Mouse (Mus musculus) kidney, postnatal 10 days (tissue): ENCODE data around the gene Gm5150.
"Not testable (repeated sequence)": the region's sequence is repeated elsewhere in the genome, so short reads cannot be mapped to it uniquely, and the experiment has no call there.

Experiments used
- DNase-seq: peaks from one replicate; pipeline ENCODE4 v3.0.0; 2021; ENCODE audit warnings: mixed read lengths

The Gm5150 gene

GRCm38 (mm10) chr3:16006215-16006614, at the start of gene Gm5150:
Gene Gm5150, minus strand, starts transcription at chr3:16006437.
- DNase-seq, result no peak

DNA sequence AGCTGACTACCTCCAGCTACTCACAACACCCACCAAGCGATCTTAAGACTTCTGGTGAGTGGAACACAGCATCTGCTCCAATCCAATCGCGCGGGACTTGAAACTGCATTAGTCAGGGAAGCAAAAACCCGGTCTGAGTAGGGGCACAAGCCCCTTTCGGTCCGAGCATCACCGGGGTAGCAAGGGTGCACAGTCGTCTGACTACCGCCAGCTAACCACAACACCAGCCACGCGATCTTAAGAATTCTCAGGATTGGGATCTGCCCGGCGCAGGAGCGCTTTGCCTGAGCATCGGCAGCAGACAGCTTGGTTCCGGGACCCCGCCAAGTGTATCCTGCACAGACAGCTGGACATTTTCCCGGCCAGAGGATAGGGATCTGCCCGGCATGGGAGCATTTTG, 45.5 kb upstream of the Gm5150 start:
- DNase-seq, result not testable (repeated sequence)

DNA sequence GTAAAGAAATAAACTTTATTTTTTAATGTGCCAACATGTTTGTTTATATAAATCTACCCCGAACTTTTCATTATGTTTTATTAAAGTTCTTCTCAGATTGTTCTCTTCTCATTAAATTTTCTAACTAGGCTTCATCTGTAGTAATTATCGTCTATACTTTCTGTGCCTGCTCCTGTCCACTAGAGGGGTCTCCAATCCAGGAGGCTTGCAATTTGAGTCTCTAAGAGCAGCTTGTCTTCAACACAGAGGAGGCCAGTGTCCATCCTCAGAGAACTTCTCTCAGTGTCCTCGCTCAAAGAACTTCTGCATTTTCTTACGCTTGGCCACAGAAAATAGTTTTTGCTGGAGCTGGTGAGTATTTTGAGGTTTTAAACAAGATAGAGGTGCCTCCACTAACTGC, 41.1 kb upstream of the Gm5150 start:
- no peak for DNase-seq

GRCm38 (mm10) chr3:16043315-16043714, 37.1 kb upstream of the Gm5150 start:
- peak; percentile 62 for DNase-seq

DNA sequence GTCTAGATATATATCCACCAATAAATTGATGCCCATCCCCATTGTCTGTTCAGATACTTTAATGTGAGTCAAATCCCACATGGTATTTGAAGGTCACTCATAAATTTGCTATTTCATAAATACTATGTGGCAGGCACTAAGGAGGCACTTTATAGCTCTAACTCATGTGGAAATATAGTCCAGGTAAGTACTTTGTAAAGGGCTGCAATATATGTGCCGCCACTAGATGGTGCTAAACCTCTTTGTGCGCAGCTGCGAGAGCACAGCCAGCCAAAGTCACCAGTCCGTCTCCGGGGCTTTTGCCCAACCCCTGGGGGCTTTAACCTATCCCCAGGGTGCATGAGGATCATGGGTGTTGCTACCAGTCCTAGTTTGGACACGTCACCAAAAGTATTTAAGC, 18.8 kb upstream of the Gm5150 start:
- peak; percentile 67 for DNase-seq

GRCm38 (mm10) chr3:16022214-16022613, 16.0 kb upstream of the Gm5150 start:
- DNase-seq, result no peak

- not testable (repeated sequence) for DNase-seq
These were observed 8.2 kb upstream of the Gm5150 start for GRCm38 (mm10) chr3:16014456-16014855.

DNA sequence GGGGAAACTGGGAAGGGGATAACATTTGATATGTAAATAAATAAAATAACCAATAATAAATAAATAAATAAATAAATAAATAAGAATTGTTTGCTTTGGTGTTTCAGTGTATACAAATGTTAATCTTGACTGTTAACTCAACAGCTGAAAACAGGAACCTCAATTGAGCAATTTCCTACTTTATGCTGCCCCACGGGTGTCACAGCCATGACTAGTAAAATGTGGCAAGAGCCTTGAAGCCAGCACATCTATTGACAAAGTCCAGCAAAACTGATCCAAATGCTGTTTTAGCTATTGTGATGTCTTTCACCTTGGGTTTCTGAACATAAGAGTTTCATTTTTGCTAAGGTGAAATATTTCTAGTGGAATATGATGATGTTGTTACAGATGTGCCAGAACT, 1.6 kb upstream of the Gm5150 start:
- no peak for DNase-seq

- no peak for DNase-seq
These were observed 2.2 kb downstream of the Gm5150 start for GRCm38 (mm10) chr3:16003890-16004633.

- not testable (repeated sequence) for DNase-seq
These were observed 6.8 kb downstream of the Gm5150 start for GRCm38 (mm10) chr3:15999479-15999878.

DNA sequence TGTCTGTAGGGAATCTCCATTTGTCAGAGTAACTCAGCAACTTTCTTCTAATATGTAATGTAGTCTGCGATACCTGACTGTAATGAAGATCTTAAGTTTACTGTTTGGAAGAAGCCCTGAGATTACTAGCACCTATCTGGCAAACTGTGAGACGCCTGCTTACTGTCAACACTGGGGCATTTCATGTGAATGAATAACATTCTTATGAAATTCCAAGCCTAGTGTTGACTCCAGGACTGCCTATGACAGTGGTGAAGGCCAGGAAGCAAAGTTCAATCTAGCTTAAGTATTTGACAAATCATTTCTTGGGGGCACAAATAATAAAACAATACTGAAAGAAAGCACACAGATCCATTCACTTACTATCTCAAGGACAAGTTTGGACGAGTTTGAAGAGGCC, 24.0 kb downstream of the Gm5150 start:
- no peak for DNase-seq

DNA sequence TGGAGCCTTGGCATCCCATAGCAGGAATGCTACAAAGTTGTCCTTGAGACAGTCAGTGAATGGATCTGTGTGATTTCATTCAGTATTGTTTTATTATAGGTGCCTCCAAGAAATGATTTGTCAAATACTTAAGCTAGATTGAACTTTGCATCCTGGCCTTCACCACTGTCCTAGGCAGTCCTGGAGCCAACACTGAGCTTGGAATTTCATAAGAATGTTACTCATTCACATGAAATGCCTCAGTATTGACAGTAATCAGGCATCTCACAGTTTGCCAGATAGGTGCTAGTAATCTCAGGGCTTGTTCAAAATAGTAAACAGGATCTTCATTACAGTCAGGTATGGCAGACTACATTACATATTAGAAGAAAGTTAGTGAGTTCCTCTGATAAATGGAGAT, 49.3 kb downstream of the Gm5150 start:
- DNase-seq, result no peak
